Mouse (Mus musculus) hindbrain, embryonic 14.5 days (tissue): ENCODE measurements at regions not wholly inside any gene's neighbourhood (a gene's known extent, or its start where the extent isn't known, plus 50 kb on each side); places are given as distances from the start of the nearest gene placed in this dataset.

Experiments used
- ATAC-seq: fragments of 200-750 bp; cut with Nextera tagmentation; 2 replicates; pipeline ENCODE4 v1.8.0; 2017; ENCODE audit warnings: moderate number of reproducible peaks, mild to moderate bottlenecking, moderate TSS enrichment, moderate library complexity; ENCODE audit not compliant: low FRiP score
- DNase-seq: peaks from one replicate; pipeline ENCODE4 v3.0.0-alpha.2; 2015; ENCODE audit warnings: low spot score
- H3K27ac ChIP-seq: fragments of 300-500 bp; sonication (generic); 2 replicates; pipeline ENCODE4 v1.5.1; 2014; ENCODE audit warnings: mild to moderate bottlenecking, moderate library complexity
- H3K27me3 ChIP-seq: fragments of 300-500 bp; sonication (generic); 2 replicates; pipeline ENCODE4 v1.6.1; 2014; ENCODE audit warnings: mild to moderate bottlenecking, low read length, mixed read lengths; ENCODE audit not compliant: control insufficient read depth, insufficient read depth
- H3K36me3 ChIP-seq: fragments of 300-500 bp; sonication (generic); replicated peaks from 2 replicates; pipeline ENCODE4 v1.6.1; 2014; ENCODE audit not compliant: control insufficient read depth, insufficient read depth
- H3K4me1 ChIP-seq: fragments of 300-500 bp; sonication (generic); replicated peaks from 2 replicates; pipeline ENCODE4 v1.6.1; 2014; ENCODE audit warnings: antibody characterized with exemption, low read length, mixed read lengths; ENCODE audit not compliant: control insufficient read depth, insufficient read depth
- H3K4me2 ChIP-seq: fragments of 300-500 bp; sonication (generic); replicated peaks from 2 replicates; pipeline ENCODE4 v1.6.1; 2014; ENCODE audit warnings: mild to moderate bottlenecking, moderate library complexity
- H3K4me3 ChIP-seq: fragments of 300-500 bp; sonication (generic); replicated peaks from 2 replicates; pipeline ENCODE4 v1.5.1; 2014; ENCODE audit warnings: mild to moderate bottlenecking, low read length
- H3K9ac ChIP-seq: fragments of 300-500 bp; sonication (generic); 2 replicates; pipeline ENCODE4 v1.6.1; 2014
- H3K9me3 ChIP-seq: fragments of 300-500 bp; sonication (generic); 2 replicates; pipeline ENCODE4 v1.6.1; 2016; ENCODE audit warnings: low read length; ENCODE audit not compliant: control insufficient read depth
- WGBS: fragments of 180-500 bp; shearing (Covaris S2); extraction: QIAGEN DNeasy Blood & Tissue Kit; methylation state at CpG from one replicate; pipeline ENCODE4 v1.1.7; 2014; 5-methylcytosine and 5-hydroxymethylcytosine counted together

GRCm38 (mm10) chr9:63087195-63087594 lies 61.6 kb downstream of the Skor1 start:
- no peak overlapping the region for H3K9ac ChIP-seq
- ATAC-seq, result no peak
- 81% methylated on average over 4 of the region's 4 CpGs for WGBS

GRCm38 (mm10) chr9:63086671-63087070 lies 62.1 kb downstream of the Skor1 start:
- Histone ChIP-seq H3K4me3 (no peak overlapping the region), H3K4me2 (no peak overlapping the region), H3K27me3 (no peaks in the 10 kb centered on the region), H3K9me3 (no peaks in the 10 kb centered on the region), H3K27ac (no peak overlapping the region), H3K9ac (no peak overlapping the region), H3K36me3 (no peaks in the 10 kb centered on the region), H3K4me1 (peaks cover 16% of the 10 kb centered on the region)
- ATAC-seq (no peak), DNase-seq (no peak)
- WGBS, result 67% methylated on average over 1 of the region's 1 CpGs

More at GRCm38 (mm10) chr9:63087195-63087594, 61.6 kb downstream of the Skor1 start:
- Histone ChIP-seq H3K36me3 (no peaks in the 10 kb centered on the region), H3K27me3 (no peaks in the 10 kb centered on the region), H3K4me3 (no peak overlapping the region), H3K4me1 (peaks cover 21% of the 10 kb centered on the region), H3K4me2 (no peak overlapping the region), H3K27ac (no peak overlapping the region), H3K9me3 (no peaks in the 10 kb centered on the region)
- DNase-seq, result no peak

GRCm38 (mm10) chr9:63082830-63083229 lies 65.9 kb downstream of the Skor1 start:
- Histone ChIP-seq H3K9me3 (no peaks in the 10 kb centered on the region), H3K4me3 (no peak overlapping the region), H3K27me3 (no peaks in the 10 kb centered on the region), H3K4me1 (no peaks in the 10 kb centered on the region), H3K36me3 (no peaks in the 10 kb centered on the region), H3K27ac (no peak overlapping the region), H3K9ac (no peak overlapping the region), H3K4me2 (no peak overlapping the region)
- 91% methylated on average over 7 of the region's 7 CpGs for WGBS
- DNase-seq (no peak), ATAC-seq (no peak)

- no peak overlapping the region for H3K4me3 ChIP-seq
- no peaks in the 10 kb centered on the region for H3K27me3 ChIP-seq
- no peak for DNase-seq
- no peaks in the 10 kb centered on the region for H3K4me1 ChIP-seq
- H3K4me2 ChIP-seq, result no peak overlapping the region
- H3K27ac ChIP-seq, result no peak overlapping the region
- WGBS, result 89% methylated on average over 3 of the region's 3 CpGs
- no peaks in the 10 kb centered on the region for H3K36me3 ChIP-seq
- no peak for ATAC-seq
- H3K9ac ChIP-seq, result no peak overlapping the region
- H3K9me3 ChIP-seq, result no peaks in the 10 kb centered on the region
Measured at GRCm38 (mm10) chr9:63082311-63082710, 66.5 kb downstream of the Skor1 start.

GRCm38 (mm10) chr9:63080406-63080805 lies 68.4 kb downstream of the Skor1 start:
- DNase-seq, result no peak
- no peak overlapping the region for H3K27ac ChIP-seq
- no peak overlapping the region for H3K9ac ChIP-seq
- no peak overlapping the region for H3K4me2 ChIP-seq
- H3K9me3 ChIP-seq, result no peaks in the 10 kb centered on the region
- H3K36me3 ChIP-seq, result no peaks in the 10 kb centered on the region
- no peaks in the 10 kb centered on the region for H3K27me3 ChIP-seq
- no peaks in the 10 kb centered on the region for H3K4me1 ChIP-seq
- no peak for ATAC-seq
- H3K4me3 ChIP-seq, result no peak overlapping the region
- WGBS, result 81% methylated on average over 5 of the region's 5 CpGs

- Histone ChIP-seq H3K9ac (no peak overlapping the region), H3K36me3 (no peaks in the 10 kb centered on the region), H3K27me3 (no peaks in the 10 kb centered on the region), H3K4me3 (no peak overlapping the region), H3K4me2 (no peak overlapping the region), H3K9me3 (no peaks in the 10 kb centered on the region), H3K4me1 (0 out of 2 replicates have a peak, but pooled peaks cover 7% of the 10 kb centered on the region), H3K27ac (no peak overlapping the region)
- ATAC-seq (no peak), DNase-seq (no peak)
- WGBS, result 14% methylated on average over 5 of the region's 5 CpGs
Measured at GRCm38 (mm10) chr9:63075252-63075651, 73.5 kb downstream of the Skor1 start.

GRCm38 (mm10) chr9:63074803-63075202 lies 74.0 kb downstream of the Skor1 start:
- 42% methylated on average over 7 of the region's 7 CpGs for WGBS
- no peak overlapping the region for H3K27ac ChIP-seq
- H3K9ac ChIP-seq, result no peak overlapping the region
- H3K27me3 ChIP-seq, result no peaks in the 10 kb centered on the region
- 0 out of 2 replicates have a peak, but pooled peaks cover 7% of the 10 kb centered on the region for H3K4me1 ChIP-seq
- DNase-seq (no peak), ATAC-seq (no peak)
- no peak overlapping the region for H3K4me2 ChIP-seq
- no peaks in the 10 kb centered on the region for H3K36me3 ChIP-seq
- no peak overlapping the region for H3K4me3 ChIP-seq
- no peaks in the 10 kb centered on the region for H3K9me3 ChIP-seq

- Histone ChIP-seq H3K4me3 (no peak overlapping the region), H3K9me3 (no peaks in the 10 kb centered on the region), H3K27me3 (no peaks in the 10 kb centered on the region), H3K4me2 (no peak overlapping the region), H3K4me1 (0 out of 2 replicates have a peak, but pooled peaks cover 7% of the 10 kb centered on the region), H3K36me3 (no peaks in the 10 kb centered on the region), H3K27ac (no peak overlapping the region), H3K9ac (no peak overlapping the region)
- WGBS, result 33% methylated on average over 10 of the region's 10 CpGs
- ATAC-seq, result no peak
- no peak for DNase-seq
Measured at GRCm38 (mm10) chr9:63074023-63074750, 74.6 kb downstream of the Skor1 start.

- no peak overlapping the region for H3K27ac ChIP-seq
- DNase-seq, result no peak
- WGBS, result 70% methylated on average over 6 of the region's 6 CpGs
- H3K27me3 ChIP-seq, result no peaks in the 10 kb centered on the region
- H3K36me3 ChIP-seq, result no peaks in the 10 kb centered on the region
- H3K4me2 ChIP-seq, result no peak overlapping the region
- no peak for ATAC-seq
- H3K4me3 ChIP-seq, result no peak overlapping the region
- H3K9ac ChIP-seq, result no peak overlapping the region
- H3K9me3 ChIP-seq, result no peaks in the 10 kb centered on the region
- H3K4me1 ChIP-seq, result 0 out of 2 replicates have a peak, but pooled peaks cover 7% of the 10 kb centered on the region
Measured at GRCm38 (mm10) chr9:63071032-63071431, 77.7 kb downstream of the Skor1 start.
